Mouse (Mus musculus): ENCODE data around the gene Bcar1.
A peak's percentile ranks its signal among the peaks of the same experiment; 100 is the strongest.

Bcar1 gene

GRCm38 (mm10) chr8:111739604-111740003 is 4.0 kb downstream of the Bcar1 start:
- no peak for DNase-seq (ENCODE audit: low spot score in 2 of 2)

- DNase-seq (ENCODE audit: low spot score in 2 of 2), result peak in 1 of 2 experiments; percentile 1
These were observed 4.7 kb downstream of the Bcar1 start for GRCm38 (mm10) chr8:111738867-111739266.

GRCm38 (mm10) chr8:111736321-111736720 is 7.3 kb downstream of the Bcar1 start:
- DNase-seq (ENCODE audit: low spot score in 2 of 2), result peak in 1 of 2 experiments; percentile 74

- DNase-seq (ENCODE audit: low spot score in 2 of 2), result no peak
These were observed 7.8 kb downstream of the Bcar1 start for GRCm38 (mm10) chr8:111735791-111736190.

- no peak for DNase-seq (ENCODE audit: low spot score in 2 of 2)
These were observed 8.3 kb downstream of the Bcar1 start for GRCm38 (mm10) chr8:111735335-111735761.

GRCm38 (mm10) chr8:111734244-111734960 is 9.2 kb downstream of the Bcar1 start:
- DNase-seq (ENCODE audit: low spot score in 2 of 2), result no peak

GRCm38 (mm10) chr8:111733581-111734243 is 9.9 kb downstream of the Bcar1 start:
- DNase-seq (ENCODE audit: low spot score in 2 of 2), result no peak

GRCm38 (mm10) chr8:111732406-111733085 is 11.1 kb downstream of the Bcar1 start:
- no peak for DNase-seq (ENCODE audit: low spot score in 2 of 2)

GRCm38 (mm10) chr8:111732004-111732403 is 11.6 kb downstream of the Bcar1 start:
- peak; percentile 79 to 96 for DNase-seq (ENCODE audit: low spot score in 2 of 2)

- no peak for DNase-seq (ENCODE audit: low spot score in 2 of 2)
These were observed 12.2 kb downstream of the Bcar1 start for GRCm38 (mm10) chr8:111731231-111731977.

GRCm38 (mm10) chr8:111729233-111730170 is 14.1 kb downstream of the Bcar1 start:
- DNase-seq (ENCODE audit: low spot score in 2 of 2), result no peak

GRCm38 (mm10) chr8:111728481-111728880 is 15.1 kb downstream of the Bcar1 start:
- DNase-seq (ENCODE audit: low spot score in 2 of 2), result no peak

- DNase-seq (ENCODE audit: low spot score in 2 of 2), result no peak
These were observed 16.1 kb downstream of the Bcar1 start for GRCm38 (mm10) chr8:111727553-111727952.

- DNase-seq (ENCODE audit: low spot score in 2 of 2), result peak; percentile 71 to 80
These were observed 17.3 kb downstream of the Bcar1 start for GRCm38 (mm10) chr8:111726102-111726900.

GRCm38 (mm10) chr8:111725341-111725740 is 18.3 kb downstream of the Bcar1 start:
- no peak for DNase-seq (ENCODE audit: low spot score in 2 of 2)

GRCm38 (mm10) chr8:111720115-111720544 is 23.5 kb downstream of the Bcar1 start:
- DNase-seq (ENCODE audit: low spot score in 2 of 2), result no peak

- DNase-seq (ENCODE audit: low spot score in 2 of 2), result no peak
These were observed 24.7 kb downstream of the Bcar1 start for GRCm38 (mm10) chr8:111718937-111719336.

- DNase-seq (ENCODE audit: low spot score in 2 of 2), result no peak
These were observed 25.7 kb downstream of the Bcar1 start for GRCm38 (mm10) chr8:111717866-111718265.

GRCm38 (mm10) chr8:111717488-111717792 is 26.2 kb downstream of the Bcar1 start:
- DNase-seq (ENCODE audit: low spot score in 2 of 2), result no peak

Measured in left cerebral cortex, adult 9 months (tissue).